Mouse (Mus musculus) mouse embryonic stem cell (cell line): ENCODE measurements at regions not wholly inside any gene's neighbourhood (a gene's known extent, or its start where the extent isn't known, plus 50 kb on each side); places are given as distances from the start of the nearest gene placed in this dataset.

Source experiments
- in situ Hi-C, 2 experiments: fragments of 300-500 bp; cut with MboI; formaldehyde crosslinking; loops; 1 replicate in 1 of 2; 3 replicates in 1 of 2; pipeline ENCODE4 v1.14.3; 2019 to 2020; ENCODE audit warnings: low sequenced_read_pairs in 2 of 2, low pct_unique_long_range_greater_than_20kb in 1 of 2, mixed read lengths in 1 of 2; ENCODE audit not compliant: unreplicated experiment in 1 of 2

DNA sequence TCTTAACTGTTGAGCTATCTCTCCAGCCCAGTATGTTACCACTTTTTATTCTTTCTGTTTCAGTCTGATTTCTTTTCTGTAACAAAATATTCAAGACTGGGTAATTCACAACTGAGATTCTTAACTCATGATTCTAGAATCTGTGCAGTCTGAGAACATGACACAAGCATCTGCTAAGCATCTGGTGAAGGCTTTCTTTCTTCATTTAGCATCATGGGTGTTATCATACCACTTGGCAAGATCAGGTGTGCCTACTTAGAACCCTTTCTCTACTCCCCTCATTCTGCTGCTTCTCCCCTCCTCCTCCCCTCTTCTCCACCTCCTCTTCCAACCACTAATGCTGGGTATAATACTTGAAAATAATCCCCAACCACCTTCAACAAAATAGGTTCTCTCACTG lies 62.1 kb upstream of the Pfn2 start:
- in situ Hi-C loops = no loop called here

DNA sequence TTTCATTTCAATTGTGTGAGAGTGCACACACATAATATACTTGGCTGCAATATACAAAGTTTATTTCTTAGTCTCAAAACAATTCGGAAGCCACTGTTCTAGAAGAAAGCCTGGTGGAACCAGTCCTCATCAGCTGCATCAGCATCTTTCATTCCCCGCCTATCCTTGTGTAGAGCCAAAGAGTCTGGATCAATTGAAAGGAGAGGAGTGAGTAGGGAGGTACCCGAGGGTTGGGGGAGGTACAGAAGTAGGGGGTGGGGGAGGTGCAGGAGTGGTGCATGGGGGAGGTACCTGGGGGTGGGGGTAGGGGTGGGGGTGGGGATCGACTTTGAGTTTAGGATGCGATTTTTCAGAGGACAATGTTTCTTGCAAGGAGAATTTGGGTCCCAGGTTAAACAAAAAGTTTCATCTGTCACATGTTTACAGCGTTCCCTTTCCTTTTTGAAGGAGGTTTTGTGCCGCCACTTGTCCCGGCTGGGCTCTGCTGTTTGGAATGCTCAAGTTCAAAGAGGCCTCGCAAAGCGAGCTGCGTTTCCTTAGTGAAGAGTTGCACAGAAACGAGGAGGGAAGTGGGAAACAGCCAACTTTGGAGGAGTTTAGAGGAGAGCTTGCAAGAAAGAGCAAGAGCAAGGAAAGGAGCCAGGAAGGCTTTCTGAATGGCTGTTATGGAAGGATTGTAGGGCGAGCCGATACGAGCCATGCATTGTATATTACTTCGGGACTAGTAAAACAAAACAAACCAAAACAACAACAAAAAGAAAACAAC lies 64.1 kb upstream of the Pfn2 start:
- in situ Hi-C loops = no loop called here

DNA sequence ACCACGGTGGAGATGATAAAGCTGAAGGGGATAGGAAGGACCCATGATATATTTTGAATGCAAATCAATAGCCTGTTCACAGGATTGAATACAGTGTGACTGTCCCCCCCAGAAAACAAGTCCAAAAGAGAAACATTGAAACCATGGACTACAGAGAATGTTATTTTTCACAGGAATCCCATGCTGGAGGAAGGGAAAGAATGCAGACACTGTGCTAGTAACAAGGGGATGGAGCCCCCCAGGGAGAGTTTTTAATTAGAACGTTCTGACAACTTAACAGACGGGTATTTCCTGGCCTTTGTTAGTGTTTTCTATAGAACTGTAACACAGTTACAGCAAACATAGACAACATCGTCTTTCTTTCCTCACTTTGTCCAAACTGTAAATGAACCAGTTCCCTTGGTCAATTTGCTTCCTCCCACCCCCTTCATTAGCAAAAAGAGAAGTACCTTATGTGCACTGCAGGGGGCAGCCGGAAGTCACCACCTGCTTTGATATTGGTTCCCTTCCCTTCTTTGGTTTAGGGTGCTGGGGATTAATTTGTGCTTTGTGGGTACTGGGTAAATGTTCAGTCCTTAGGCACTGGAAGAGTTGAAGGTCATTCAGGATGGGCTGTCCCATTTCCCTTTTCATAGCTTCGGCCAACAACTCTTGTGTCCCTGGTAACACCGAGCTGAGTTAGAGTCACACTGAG lies 64.9 kb upstream of the Pfn2 start:
- in situ Hi-C loops = no loop called here

GRCm38 (mm10) chr3:57914687-57915086 lies 66.8 kb upstream of the Pfn2 start:
- in situ Hi-C loops = no loop called here

DNA sequence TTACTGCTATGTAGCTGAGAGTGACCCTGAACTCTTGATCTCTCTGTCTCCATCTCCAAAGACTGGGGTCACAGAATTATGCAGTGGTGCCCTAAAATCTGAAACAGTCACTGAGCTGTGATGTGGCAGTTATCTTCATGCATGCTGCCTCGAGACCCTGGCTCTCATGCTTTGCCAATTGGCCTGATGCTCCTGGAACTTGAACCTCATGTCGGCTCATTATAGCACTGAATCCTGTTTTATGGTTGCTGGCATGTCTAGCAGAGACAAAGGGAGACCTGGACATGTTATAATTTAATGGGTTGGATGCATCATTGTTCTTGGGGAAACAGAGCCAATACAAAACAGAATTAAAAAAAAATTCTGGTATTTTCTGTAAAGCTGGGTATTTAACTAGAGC lies 71.0 kb upstream of the Pfn2 start:
- in situ Hi-C loops = no loop called here

- in situ Hi-C loops = no loop called here
Observed at GRCm38 (mm10) chr3:57919390-57920089, 71.7 kb upstream of the Pfn2 start.

DNA sequence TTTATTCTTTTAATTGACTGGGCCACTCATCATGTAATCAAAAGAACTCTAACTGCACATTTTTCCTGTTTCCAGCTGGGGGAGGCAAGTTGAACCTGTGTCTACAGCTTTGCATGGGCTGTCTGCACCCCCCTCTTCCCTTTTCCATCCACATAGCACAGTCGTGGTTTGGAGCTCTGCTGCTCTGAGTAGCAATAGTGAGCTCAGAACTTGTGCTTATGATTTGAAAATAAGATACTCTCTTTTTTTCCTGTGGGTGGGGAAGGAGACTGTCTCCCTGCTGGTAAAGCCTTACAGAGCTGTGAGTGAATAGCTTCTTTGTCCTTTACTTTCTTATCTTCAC lies 72.2 kb upstream of the Pfn2 start:
- in situ Hi-C loops = no loop called here

DNA sequence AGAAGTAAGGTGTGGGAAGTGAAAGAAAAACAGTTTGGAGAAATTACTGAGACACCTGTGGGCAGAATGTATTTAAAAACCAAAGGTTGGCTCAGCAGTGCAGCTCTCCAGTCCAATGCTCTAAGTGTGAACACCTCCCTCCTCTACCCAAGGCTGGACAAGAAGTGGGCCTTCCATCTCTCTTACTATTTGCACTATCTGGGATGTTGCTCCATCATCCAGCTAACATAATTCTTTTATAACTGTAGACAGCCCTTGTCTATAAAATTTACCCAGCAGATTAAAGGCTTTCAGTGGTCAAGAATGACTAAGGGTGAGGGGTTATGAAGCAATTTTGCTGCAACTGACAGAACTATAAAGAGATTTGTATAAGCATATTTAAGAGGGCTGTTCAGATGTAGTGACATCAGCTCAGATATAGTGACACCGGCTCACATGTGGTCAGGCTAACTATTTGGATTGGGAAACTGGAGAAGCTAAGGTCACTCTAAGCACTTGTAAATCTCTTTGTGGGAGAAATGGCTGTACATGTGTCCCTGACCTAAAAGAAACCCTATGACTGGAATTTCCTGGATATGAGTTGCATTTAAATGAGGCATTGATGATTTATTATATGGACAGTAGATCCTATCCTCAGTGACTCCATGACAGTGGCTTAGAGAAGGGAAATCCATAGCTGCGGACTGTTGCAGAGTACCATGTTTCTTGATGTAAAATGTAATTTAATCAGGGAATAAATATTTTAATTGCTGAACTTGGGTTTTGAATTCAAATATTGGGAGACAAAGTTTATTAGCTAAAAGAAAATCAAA lies 73.4 kb upstream of the Pfn2 start:
- in situ Hi-C loops = no loop called here

DNA sequence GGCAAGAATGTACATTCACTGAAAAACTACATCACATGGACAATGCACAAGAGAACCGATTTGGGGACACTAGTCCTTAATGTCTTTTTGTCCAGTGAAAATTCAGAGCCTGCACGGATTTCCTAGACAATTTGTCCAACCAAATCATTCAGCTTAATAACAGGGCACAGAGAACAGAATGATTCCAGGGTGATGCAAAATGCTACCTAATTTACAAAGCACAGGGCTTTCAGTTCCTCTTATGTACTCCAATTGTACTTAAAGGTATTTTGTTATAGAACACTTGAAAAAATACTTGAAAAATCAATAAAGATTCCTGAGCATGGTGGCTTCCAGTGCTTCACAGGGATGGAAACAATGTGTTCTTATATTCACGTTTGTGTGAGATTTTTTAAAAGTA lies 75.2 kb upstream of the Pfn2 start:
- in situ Hi-C loops = no loop called here

DNA sequence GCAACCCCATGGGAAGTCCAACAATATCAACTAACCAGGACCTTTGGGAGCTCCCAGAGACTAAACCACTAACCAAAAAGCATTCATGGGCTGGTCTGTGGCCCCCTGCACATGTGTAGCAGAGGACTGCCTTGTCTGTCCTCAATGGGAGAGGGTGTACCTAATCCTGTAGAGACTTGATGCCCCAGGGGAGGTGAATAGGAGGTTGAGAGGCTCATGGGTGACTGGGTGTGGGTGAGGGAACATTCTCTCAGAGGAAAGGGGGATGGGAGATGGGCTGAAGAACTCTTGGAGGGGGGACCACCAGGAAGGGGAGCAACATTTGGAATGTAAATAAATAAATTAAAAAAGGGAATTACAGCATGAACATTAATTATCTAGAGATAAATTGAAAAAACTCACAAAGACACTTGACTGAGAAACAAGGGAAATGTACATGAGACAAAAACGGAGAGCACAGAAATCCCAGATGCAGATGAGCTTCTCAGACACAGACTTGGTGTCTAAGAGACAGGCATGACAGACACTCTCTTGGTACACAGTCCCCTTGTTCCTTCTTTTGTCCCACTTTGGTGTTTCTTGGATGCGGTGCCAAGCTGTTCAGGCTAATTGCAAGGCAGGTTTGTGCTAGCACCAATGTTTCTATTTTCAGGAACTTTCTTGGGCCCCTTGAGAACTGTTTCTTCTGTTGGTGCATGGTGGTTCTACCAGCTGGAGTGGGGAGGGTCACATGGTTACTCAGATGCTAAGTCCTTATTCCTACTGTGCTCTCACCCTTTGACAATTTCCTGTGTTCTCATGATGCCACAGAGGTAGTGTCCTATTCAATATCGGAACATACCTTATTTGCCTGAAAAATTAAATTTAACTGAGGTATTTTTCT lies 85.0 kb upstream of the Pfn2 start:
- in situ Hi-C loops = no loop called here

- in situ Hi-C loops = no loop called here
Observed at GRCm38 (mm10) chr3:57935042-57935610, 87.2 kb upstream of the Pfn2 start.

DNA sequence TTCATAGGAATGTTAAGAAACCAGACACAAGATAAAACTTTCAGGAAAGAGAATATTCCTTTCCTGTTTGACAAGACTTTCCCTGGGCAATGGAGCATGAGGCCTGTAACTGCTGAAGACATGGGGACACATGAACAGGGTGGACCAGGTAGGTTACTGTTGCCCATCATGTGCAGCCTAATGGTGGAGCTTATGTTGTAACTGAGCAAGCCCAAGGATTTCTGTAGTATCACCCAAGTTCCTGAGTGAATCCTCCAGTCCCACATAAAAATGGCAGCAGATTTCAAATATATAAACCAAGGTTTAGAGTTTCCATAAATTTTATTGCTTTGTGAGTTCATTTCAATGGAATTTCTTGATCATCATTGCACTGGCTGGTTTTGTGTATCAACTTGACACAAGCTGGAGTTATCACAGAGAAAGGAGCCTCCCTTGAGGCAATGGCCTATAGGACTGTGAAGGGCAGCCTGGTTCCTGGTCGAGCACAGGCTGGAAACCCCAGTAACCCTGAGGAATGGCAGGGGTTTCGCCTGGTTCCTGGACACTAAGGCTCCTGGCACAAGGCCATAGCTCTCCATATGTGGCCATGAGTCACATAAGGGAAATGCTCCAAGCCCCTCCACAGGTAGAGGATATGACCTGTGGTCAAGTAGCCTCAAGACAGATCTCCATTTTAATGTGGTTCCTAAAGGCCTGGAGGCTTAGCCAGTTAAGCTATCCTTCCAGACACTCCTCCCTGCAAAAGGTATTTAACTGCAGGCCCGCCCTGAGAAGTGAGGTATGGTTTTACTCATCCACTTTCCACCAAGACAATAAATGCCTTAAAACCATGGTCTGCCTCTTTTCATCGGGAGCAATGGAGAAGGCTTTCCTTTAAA lies 92.9 kb upstream of the Pfn2 start:
- in situ Hi-C loops = no loop called here

- in situ Hi-C loops = no loop called here
Observed at GRCm38 (mm10) chr3:57944698-57945097, 96.8 kb upstream of the Pfn2 start.

DNA sequence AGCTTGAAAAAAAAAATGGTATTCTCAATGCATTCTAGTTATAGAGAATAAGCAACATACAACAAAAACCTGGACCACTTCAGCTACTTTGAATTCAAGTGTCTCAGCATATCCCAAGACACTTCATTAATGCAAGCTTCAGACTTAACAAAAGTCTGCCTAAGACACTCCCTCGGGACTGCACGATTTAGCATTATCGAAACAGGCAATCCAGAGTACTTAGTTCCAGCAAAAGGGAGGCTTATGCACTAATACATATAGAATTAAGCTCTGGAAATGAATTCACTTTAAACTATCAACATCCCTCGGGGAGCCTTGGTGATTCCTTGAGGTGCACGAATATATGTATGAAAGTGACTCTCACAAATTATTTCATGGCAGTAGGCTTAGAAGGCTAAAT lies 97.9 kb upstream of the Pfn2 start:
- in situ Hi-C loops = no loop called here

- in situ Hi-C loops = no loop called here
Observed at GRCm38 (mm10) chr3:57947331-57947730, 99.5 kb upstream of the Pfn2 start.

DNA sequence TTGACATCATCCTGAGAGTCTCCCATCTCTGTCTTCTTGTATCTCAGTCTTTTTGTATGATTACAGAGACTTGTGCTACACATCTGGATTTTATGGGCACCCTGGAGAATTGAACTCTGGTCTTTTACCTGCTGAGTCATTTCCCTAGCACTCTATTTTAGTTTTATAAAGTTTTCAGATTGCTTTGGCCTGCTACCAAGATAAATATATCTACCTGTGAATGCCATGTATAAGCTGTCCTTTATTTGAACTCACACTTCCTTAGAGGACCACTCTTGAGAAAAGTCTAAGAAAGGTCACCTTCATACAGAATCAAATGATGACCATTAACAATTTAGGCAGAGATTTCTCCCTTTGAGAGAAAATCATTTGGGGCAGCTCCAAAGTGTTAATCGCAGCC lies 100.8 kb upstream of the Pfn2 start:
- in situ Hi-C loops = no loop called here
